Mouse (Mus musculus) heart, embryonic 14.5 days (tissue): ENCODE data around the gene Ksr1. TPM values are rescaled to one million over a fixed set of nuclear protein-coding genes. Genes with fewer than 3 reads are reported as not detected.
A peak's percentile ranks its signal among the peaks of the same experiment; 100 is the strongest.

Experiments used
- ATAC-seq: fragments of 200-750 bp; cut with Nextera tagmentation; 2 replicates; pipeline ENCODE4 v1.8.0; 2017; ENCODE audit warnings: low read depth, moderate TSS enrichment; ENCODE audit not compliant: insufficient number of reproducible peaks, insufficient read depth, low FRiP score
- H3K27ac ChIP-seq, 2 experiments: fragments of 200-500 bp in 1 of 2; fragments of 300-500 bp in 1 of 2; sonication (generic) in 1 of 2; replicated peaks in 1 of 2; 2 replicates each; pipeline ENCODE4 v1.5.1; 2012 to 2014; ENCODE audit warnings: low read depth in 2 of 2, low read length in 2 of 2, control low read depth in 1 of 2, mild to moderate bottlenecking in 1 of 2, mixed read lengths in 1 of 2; ENCODE audit not compliant: control insufficient read depth in 1 of 2, insufficient read depth in 1 of 2
- H3K27me3 ChIP-seq: fragments of 300-500 bp; sonication (generic); 2 replicates; pipeline ENCODE4 v1.6.1; 2014; ENCODE audit warnings: mild to moderate bottlenecking, low read length, control low read depth; ENCODE audit not compliant: control insufficient read depth, insufficient read depth
- H3K36me3 ChIP-seq: fragments of 300-500 bp; sonication (generic); 2 replicates; pipeline ENCODE4 v1.6.1; 2014; ENCODE audit warnings: mild to moderate bottlenecking, control low read depth, low read length, mixed read lengths; ENCODE audit not compliant: control insufficient read depth, insufficient read depth
- H3K4me1 ChIP-seq, 2 experiments: fragments of 200-500 bp in 1 of 2; fragments of 300-500 bp in 1 of 2; sonication (generic) in 1 of 2; 2 replicates each; pipeline ENCODE4 v1.6.1; 2012 to 2014; ENCODE audit warnings: low read length in 2 of 2, control low read depth in 1 of 2, mixed read lengths in 1 of 2; ENCODE audit not compliant: control insufficient read depth in 2 of 2, insufficient read depth in 2 of 2
- H3K4me2 ChIP-seq: fragments of 300-500 bp; sonication (generic); 2 replicates; pipeline ENCODE4 v1.6.1; 2014; ENCODE audit warnings: mild to moderate bottlenecking, low read length
- H3K4me3 ChIP-seq, 2 experiments: fragments of 200-500 bp in 1 of 2; fragments of 300-500 bp in 1 of 2; sonication (generic) in 1 of 2; 2 replicates each; pipeline ENCODE4 v1.5.1; 2012 to 2014; ENCODE audit warnings: low read length in 2 of 2, mild to moderate bottlenecking in 2 of 2, control low read depth in 1 of 2, low read depth in 1 of 2, moderate library complexity in 1 of 2; ENCODE audit not compliant: control insufficient read depth in 1 of 2, insufficient read depth in 1 of 2
- H3K9ac ChIP-seq: fragments of 300-500 bp; sonication (generic); 2 replicates; pipeline ENCODE4 v1.6.1; 2014; ENCODE audit warnings: mild to moderate bottlenecking, low read length
- H3K9me3 ChIP-seq: fragments of 300-500 bp; sonication (generic); 2 replicates; pipeline ENCODE4 v1.6.1; 2016; ENCODE audit warnings: low read length, control low read depth; ENCODE audit not compliant: control insufficient read depth
- WGBS: fragments of 180-500 bp; shearing (Covaris S2); extraction: QIAGEN DNeasy Blood & Tissue Kit; methylation state at CpG from one replicate; pipeline ENCODE4 v1.1.7; 2014; 5-methylcytosine and 5-hydroxymethylcytosine counted together
- polyA plus RNA-seq: library from polyadenylated mRNA; unstranded; fragments of >200 nt; fragmentation: Nextera tagmentation; extraction: Ambion mirVana; gene quantifications from 2 replicates; pipeline ENCODE4 v1.2.1, GENCODE M21; 2014

The Ksr1 gene
- polyA plus RNA-seq, 1 experiment from 2014 or later, result 5.8 TPM

GRCm38 (mm10) chr11:79018954-79019704 is 127.1 kb downstream of the Ksr1 start:
- no peak for ATAC-seq
- H3K27ac ChIP-seq, result no peak overlapping the region
- peaks cover 5 to 13% of the 10 kb centered on the region in 2 experiments for H3K4me1 ChIP-seq
- no peak overlapping the region for H3K4me3 ChIP-seq
- H3K9me3 ChIP-seq, result no peaks in the 10 kb centered on the region
- H3K27me3 ChIP-seq, result no peaks in the 10 kb centered on the region
- 42% methylated on average over 11 of the region's 11 CpGs for WGBS
- no peak overlapping the region for H3K4me2 ChIP-seq
- H3K36me3 ChIP-seq, result peaks cover 66% of the 10 kb centered on the region
- no peak overlapping the region for H3K9ac ChIP-seq

GRCm38 (mm10) chr11:79017161-79017606 is 129.0 kb downstream of the Ksr1 start:
- Histone ChIP-seq H3K4me1 (peaks cover 3 to 6% of the 10 kb centered on the region in 2 experiments; a peak in 3 of 4 replicates), H3K27ac (no peak overlapping the region), H3K4me3 (no peak overlapping the region), H3K9me3 (no peaks in the 10 kb centered on the region), H3K4me2 (no peak overlapping the region), H3K36me3 (peaks cover 66% of the 10 kb centered on the region), H3K9ac (no peak overlapping the region), H3K27me3 (no peaks in the 10 kb centered on the region)
- 80% methylated on average over 7 of the region's 7 CpGs for WGBS
- ATAC-seq, result no peak

- H3K4me2 ChIP-seq, result no peak overlapping the region
- no peak overlapping the region for H3K27ac ChIP-seq
- no peaks in the 10 kb centered on the region for H3K9me3 ChIP-seq
- H3K9ac ChIP-seq, result no peak overlapping the region
- ATAC-seq, result no peak
- peaks cover 3 to 6% of the 10 kb centered on the region in 2 experiments; a peak in 3 of 4 replicates for H3K4me1 ChIP-seq
- no peak overlapping the region for H3K4me3 ChIP-seq
- H3K36me3 ChIP-seq, result peaks cover 59% of the 10 kb centered on the region
- no peaks in the 10 kb centered on the region for H3K27me3 ChIP-seq
- WGBS, result 53% methylated on average over 12 of the region's 12 CpGs
Observed at GRCm38 (mm10) chr11:79016236-79016635, 130.0 kb downstream of the Ksr1 start.

- Histone ChIP-seq H3K27me3 (no peaks in the 10 kb centered on the region), H3K4me3 (no peak overlapping the region), H3K36me3 (peaks cover 55% of the 10 kb centered on the region), H3K4me1 (peaks cover 3 to 6% of the 10 kb centered on the region in 2 experiments; a peak in 3 of 4 replicates), H3K27ac (no peak overlapping the region), H3K4me2 (no peak overlapping the region), H3K9me3 (no peaks in the 10 kb centered on the region), H3K9ac (no peak overlapping the region)
- 92% methylated on average over 24 of the region's 24 CpGs for WGBS
- no peak for ATAC-seq
Observed at GRCm38 (mm10) chr11:79015660-79016215, 130.5 kb downstream of the Ksr1 start.

- H3K36me3 ChIP-seq, result peaks cover 45% of the 10 kb centered on the region
- H3K27me3 ChIP-seq, result no peaks in the 10 kb centered on the region
- H3K9ac ChIP-seq, result no peak overlapping the region
- H3K27ac ChIP-seq, result no peak overlapping the region
- H3K9me3 ChIP-seq, result no peaks in the 10 kb centered on the region
- WGBS, result 59% methylated on average over 15 of the region's 15 CpGs
- no peak for ATAC-seq
- H3K4me2 ChIP-seq, result no peak overlapping the region
- H3K4me1 ChIP-seq, result peaks cover 3 to 6% of the 10 kb centered on the region in 2 experiments; a peak in 3 of 4 replicates
- H3K4me3 ChIP-seq, result no peak overlapping the region
Observed at GRCm38 (mm10) chr11:79014602-79015325, 131.4 kb downstream of the Ksr1 start.

GRCm38 (mm10) chr11:79013806-79014205 is 132.4 kb downstream of the Ksr1 start:
- Histone ChIP-seq H3K4me3 (no peak overlapping the region), H3K27me3 (no peaks in the 10 kb centered on the region), H3K36me3 (peaks cover 36% of the 10 kb centered on the region), H3K9me3 (no peaks in the 10 kb centered on the region), H3K4me2 (no peak overlapping the region), H3K27ac (peak overlapping the region in 1 of 2 experiments; percentile 2; a peak in 1 of 4 replicates), H3K9ac (no peak overlapping the region), H3K4me1 (peaks cover 3 to 6% of the 10 kb centered on the region in 2 experiments; a peak in 3 of 4 replicates)
- no peak for ATAC-seq
- WGBS, result 67% methylated on average over 9 of the region's 9 CpGs

GRCm38 (mm10) chr11:79013056-79013455 is 133.2 kb downstream of the Ksr1 start:
- Histone ChIP-seq H3K9ac (no peak overlapping the region), H3K9me3 (no peaks in the 10 kb centered on the region), H3K36me3 (peaks cover 28% of the 10 kb centered on the region), H3K4me2 (no peak overlapping the region), H3K27me3 (no peaks in the 10 kb centered on the region), H3K4me3 (no peak overlapping the region), H3K4me1 (peaks cover 3 to 6% of the 10 kb centered on the region in 2 experiments; a peak in 3 of 4 replicates), H3K27ac (no peak overlapping the region)
- no peak for ATAC-seq
